Mouse (Mus musculus) hindbrain, embryonic 13.5 days (tissue): Measurements from ENCODE around the gene Col6a5. TPM values are rescaled to one million over a fixed set of nuclear protein-coding genes. Genes with fewer than 3 reads are reported as not detected.

Source experiments
- ATAC-seq: fragments of 200-750 bp; cut with Nextera tagmentation; 2 replicates; pipeline ENCODE4 v1.8.0; 2017; ENCODE audit warnings: moderate TSS enrichment; ENCODE audit not compliant: low FRiP score
- H3K27ac ChIP-seq: fragments of 300-500 bp; sonication (generic); 2 replicates; pipeline ENCODE4 v1.5.1; 2015; ENCODE audit warnings: inconsistent platforms, mild to moderate bottlenecking, moderate library complexity
- H3K27me3 ChIP-seq: fragments of 300-500 bp; sonication (generic); 2 replicates; pipeline ENCODE4 v1.6.1; 2015; ENCODE audit warnings: mild to moderate bottlenecking, inconsistent platforms
- H3K36me3 ChIP-seq: fragments of 300-500 bp; sonication (generic); 2 replicates; pipeline ENCODE4 v1.6.1; 2015; ENCODE audit warnings: mild to moderate bottlenecking, inconsistent platforms
- H3K4me1 ChIP-seq: fragments of 300-500 bp; sonication (generic); replicated peaks from 2 replicates; pipeline ENCODE4 v1.6.1; 2015; ENCODE audit warnings: inconsistent platforms
- H3K4me2 ChIP-seq: fragments of 300-500 bp; sonication (generic); 2 replicates; pipeline ENCODE4 v1.6.1; 2015; ENCODE audit warnings: inconsistent platforms, mild to moderate bottlenecking, moderate library complexity
- H3K4me3 ChIP-seq: fragments of 300-500 bp; sonication (generic); 2 replicates; pipeline ENCODE4 v1.5.1; 2015; ENCODE audit warnings: mild to moderate bottlenecking, inconsistent platforms
- H3K9ac ChIP-seq: fragments of 300-500 bp; sonication (generic); 2 replicates; pipeline ENCODE4 v1.6.1; 2015; ENCODE audit warnings: mild to moderate bottlenecking, inconsistent platforms
- H3K9me3 ChIP-seq: fragments of 300-500 bp; sonication (generic); 2 replicates; pipeline ENCODE4 v1.6.1; 2016; ENCODE audit warnings: inconsistent platforms
- WGBS: fragments of 180-500 bp; shearing (Covaris S2); methylation state at CpG from one replicate; pipeline ENCODE4 v1.1.7; 2015; 5-methylcytosine and 5-hydroxymethylcytosine counted together
- polyA plus RNA-seq: library from polyadenylated mRNA; unstranded; fragments of >200 nt; fragmentation: Nextera tagmentation; extraction: Ambion mirVana; gene quantifications from 2 replicates; pipeline ENCODE4 v1.2.1, GENCODE M21; 2015

Gene Col6a5
- polyA plus RNA-seq, 1 experiment from 2014 or later, result not detected

- Histone ChIP-seq H3K36me3 (no peaks in the 10 kb centered on the region), H3K4me1 (no peaks in the 10 kb centered on the region; the same call in 1 of the 2 replicates), H3K9me3 (no peaks in the 10 kb centered on the region), H3K27me3 (no peaks in the 10 kb centered on the region), H3K4me3 (no peak overlapping the region), H3K4me2 (no peak overlapping the region), H3K27ac (no peak overlapping the region), H3K9ac (no peak overlapping the region)
- no peak for ATAC-seq
- 41% methylated on average over 2 of the region's 2 CpGs for WGBS
Observed at GRCm38 (mm10) chr9:105887521-105887920, 72.9 kb downstream of the Col6a5 start.

DNA sequence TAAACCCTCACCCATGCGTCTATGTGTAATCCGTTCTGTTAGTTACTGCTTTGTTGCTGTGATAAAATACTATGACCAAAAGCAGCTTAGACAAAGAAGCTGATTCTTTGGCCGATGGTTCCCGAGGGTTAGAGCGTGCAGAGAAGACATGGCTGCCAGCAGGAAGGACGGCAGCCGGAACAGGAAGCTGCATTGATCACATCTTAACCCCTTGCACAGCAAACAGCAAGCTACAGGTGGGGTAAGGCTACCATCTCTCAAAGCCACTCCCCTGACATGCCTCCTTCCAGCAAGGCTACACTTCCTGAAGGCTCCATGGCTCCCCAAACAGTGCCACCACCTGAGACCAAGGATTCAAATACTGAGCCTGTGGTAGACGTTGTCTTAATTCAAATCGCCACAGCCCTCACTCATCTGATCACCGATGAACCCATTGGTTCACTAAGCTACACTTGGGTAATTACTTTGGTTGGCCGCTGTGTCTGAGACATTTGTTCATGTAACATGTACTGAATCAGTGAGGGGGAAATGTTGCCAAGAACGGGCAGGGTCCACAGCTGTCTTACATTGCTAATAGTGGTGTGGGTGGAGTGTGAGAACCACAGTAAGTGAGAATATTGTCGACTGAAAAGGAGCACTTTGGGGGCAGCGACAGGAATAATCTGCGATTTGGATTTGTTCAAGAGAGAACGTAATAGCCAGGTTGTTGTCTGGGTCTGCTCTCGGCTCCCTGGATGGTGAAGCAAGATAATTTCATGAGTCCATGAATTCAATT, 75.6 kb downstream of the Col6a5 start:
- Histone ChIP-seq H3K4me1 (no peaks in the 10 kb centered on the region), H3K27me3 (no peaks in the 10 kb centered on the region), H3K9ac (no peak overlapping the region), H3K4me2 (no peak overlapping the region), H3K27ac (no peak overlapping the region), H3K36me3 (no peaks in the 10 kb centered on the region), H3K4me3 (no peak overlapping the region), H3K9me3 (no peaks in the 10 kb centered on the region)
- 83% methylated on average over 17 of the region's 17 CpGs for WGBS
- no peak for ATAC-seq

DNA sequence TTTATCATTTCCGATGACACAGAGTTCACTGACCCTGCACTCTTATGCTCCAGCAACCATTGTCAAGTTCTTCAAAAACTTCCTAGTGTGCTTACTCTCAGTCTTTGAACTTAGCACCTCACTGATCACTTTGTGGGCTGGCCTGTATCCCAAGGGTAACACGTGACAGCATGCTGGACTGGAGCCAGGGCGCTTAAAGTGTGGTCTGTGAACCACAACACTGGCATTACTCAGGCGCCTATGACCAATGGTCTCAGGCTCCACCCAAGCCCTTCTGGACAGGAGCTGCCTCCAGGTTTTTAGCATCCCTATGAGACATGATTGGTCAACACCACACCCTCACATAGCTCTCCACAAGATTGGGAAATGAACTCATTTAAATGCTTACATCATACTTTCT, 79.7 kb downstream of the Col6a5 start:
- H3K4me3 ChIP-seq, result no peak overlapping the region
- no peaks in the 10 kb centered on the region for H3K36me3 ChIP-seq
- WGBS, result 90% methylated on average over 4 of the region's 4 CpGs
- no peaks in the 10 kb centered on the region for H3K4me1 ChIP-seq
- no peak overlapping the region for H3K27ac ChIP-seq
- H3K27me3 ChIP-seq, result no peaks in the 10 kb centered on the region
- ATAC-seq, result no peak
- H3K9me3 ChIP-seq, result no peaks in the 10 kb centered on the region
- H3K9ac ChIP-seq, result no peak overlapping the region
- H3K4me2 ChIP-seq, result no peak overlapping the region

- no peak for ATAC-seq
- 74% methylated on average over 11 of the region's 11 CpGs for WGBS
- no peak overlapping the region for H3K9ac ChIP-seq
- H3K27ac ChIP-seq, result no peak overlapping the region
- no peaks in the 10 kb centered on the region for H3K36me3 ChIP-seq
- H3K4me3 ChIP-seq, result no peak overlapping the region
- no peak overlapping the region for H3K4me2 ChIP-seq
- no peaks in the 10 kb centered on the region for H3K9me3 ChIP-seq
- no peaks in the 10 kb centered on the region for H3K4me1 ChIP-seq
- H3K27me3 ChIP-seq, result no peaks in the 10 kb centered on the region
Observed at GRCm38 (mm10) chr9:105878365-105879108, 81.9 kb downstream of the Col6a5 start.

GRCm38 (mm10) chr9:105876124-105876523, 84.3 kb downstream of the Col6a5 start:
- ATAC-seq, result no peak
- H3K9ac ChIP-seq, result no peak overlapping the region
- H3K4me3 ChIP-seq, result no peak overlapping the region
- no peaks in the 10 kb centered on the region for H3K36me3 ChIP-seq
- 82% methylated on average over 4 of the region's 4 CpGs for WGBS
- no peaks in the 10 kb centered on the region for H3K4me1 ChIP-seq
- no peak overlapping the region for H3K4me2 ChIP-seq
- H3K27me3 ChIP-seq, result no peaks in the 10 kb centered on the region
- no peaks in the 10 kb centered on the region for H3K9me3 ChIP-seq
- H3K27ac ChIP-seq, result no peak overlapping the region

DNA sequence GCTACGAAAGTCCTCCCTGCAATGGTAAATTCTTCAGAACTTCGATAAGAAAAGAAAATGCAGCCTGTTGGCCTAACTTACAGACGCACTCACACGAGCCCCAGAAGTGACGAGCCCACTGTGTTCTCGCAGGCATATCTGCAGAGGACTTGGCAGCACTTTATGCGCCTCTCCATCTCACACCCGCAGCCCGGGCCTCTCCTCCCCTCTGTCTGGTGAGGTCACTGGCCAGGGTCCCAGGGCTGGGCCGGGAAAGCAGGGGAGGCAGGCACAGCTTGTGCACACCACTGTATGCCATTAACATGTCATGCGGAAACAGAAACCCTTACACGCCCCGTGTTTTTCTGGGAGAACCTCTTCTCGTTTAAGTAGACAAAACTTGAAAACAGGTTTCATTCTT, 88.8 kb downstream of the Col6a5 start:
- Histone ChIP-seq H3K4me3 (no peak overlapping the region), H3K27me3 (no peaks in the 10 kb centered on the region), H3K4me2 (no peak overlapping the region), H3K9ac (no peak overlapping the region), H3K36me3 (no peaks in the 10 kb centered on the region), H3K9me3 (no peaks in the 10 kb centered on the region), H3K4me1 (no peaks in the 10 kb centered on the region), H3K27ac (no peak overlapping the region)
- 76% methylated on average over 14 of the region's 14 CpGs for WGBS
- ATAC-seq, result no peak

- Histone ChIP-seq H3K27me3 (peaks cover 3% of the 10 kb centered on the region; the same call in 1 of the 2 replicates), H3K4me2 (no peak overlapping the region), H3K36me3 (no peaks in the 10 kb centered on the region), H3K9ac (no peak overlapping the region), H3K9me3 (no peaks in the 10 kb centered on the region), H3K27ac (no peak overlapping the region), H3K4me1 (no peaks in the 10 kb centered on the region), H3K4me3 (no peak overlapping the region)
- WGBS, result 13% methylated on average over 6 of the region's 6 CpGs
- no peak for ATAC-seq
Observed at GRCm38 (mm10) chr9:105857773-105858172, 102.7 kb downstream of the Col6a5 start.

- Histone ChIP-seq H3K4me2 (no peak overlapping the region), H3K36me3 (no peaks in the 10 kb centered on the region), H3K9me3 (no peaks in the 10 kb centered on the region), H3K9ac (no peak overlapping the region), H3K4me1 (peaks cover 6% of the 10 kb centered on the region; the same call in 1 of the 2 replicates), H3K4me3 (no peak overlapping the region), H3K27me3 (no peaks in the 10 kb centered on the region), H3K27ac (no peak overlapping the region)
- 83% methylated on average over 1 of the region's 1 CpGs for WGBS
- ATAC-seq, result no peak
Observed at GRCm38 (mm10) chr9:105852778-105853065, 107.7 kb downstream of the Col6a5 start.

DNA sequence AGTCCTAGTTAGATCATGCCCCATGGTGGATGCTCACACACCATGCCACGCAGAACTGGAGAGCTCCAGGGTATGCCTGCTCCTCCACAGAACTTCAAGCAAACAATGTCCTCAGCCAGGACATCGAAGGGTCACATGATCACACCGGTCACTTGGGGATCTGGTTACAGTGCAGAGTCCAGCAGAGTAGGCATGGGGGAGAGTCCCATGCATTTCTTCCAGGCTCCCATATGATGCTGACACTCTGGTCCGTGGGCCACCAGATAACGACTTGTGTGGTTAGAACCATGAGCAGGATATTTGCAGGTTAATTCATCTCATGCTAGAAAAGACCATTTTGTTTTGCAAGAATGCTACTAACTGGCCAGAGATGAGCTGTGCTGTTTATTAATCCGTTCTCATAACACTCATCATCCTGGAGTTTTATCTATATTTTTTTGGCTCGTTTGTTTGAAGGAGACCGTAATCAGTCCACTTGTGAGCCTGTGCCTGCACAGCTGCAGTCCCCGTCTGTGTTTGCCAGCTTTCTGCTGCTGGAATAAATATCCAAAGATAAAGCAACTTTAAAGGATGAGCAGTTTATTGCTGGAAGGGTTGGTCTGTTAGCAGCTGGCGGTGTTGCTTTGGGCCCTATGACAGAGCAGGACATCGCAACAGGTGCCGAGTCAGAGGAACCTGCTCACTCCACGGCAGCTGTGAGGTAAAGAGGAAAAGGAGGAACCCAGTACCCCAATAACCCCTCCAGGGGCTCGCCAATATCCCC, 108.2 kb downstream of the Col6a5 start:
- no peaks in the 10 kb centered on the region for H3K36me3 ChIP-seq
- H3K9me3 ChIP-seq, result no peaks in the 10 kb centered on the region
- H3K27ac ChIP-seq, result no peak overlapping the region
- H3K4me2 ChIP-seq, result no peak overlapping the region
- no peaks in the 10 kb centered on the region for H3K27me3 ChIP-seq
- no peak for ATAC-seq
- H3K9ac ChIP-seq, result no peak overlapping the region
- H3K4me1 ChIP-seq, result peaks cover 6% of the 10 kb centered on the region; the same call in 1 of the 2 replicates
- H3K4me3 ChIP-seq, result no peak overlapping the region
- WGBS, result 90% methylated on average over 14 of the region's 14 CpGs

DNA sequence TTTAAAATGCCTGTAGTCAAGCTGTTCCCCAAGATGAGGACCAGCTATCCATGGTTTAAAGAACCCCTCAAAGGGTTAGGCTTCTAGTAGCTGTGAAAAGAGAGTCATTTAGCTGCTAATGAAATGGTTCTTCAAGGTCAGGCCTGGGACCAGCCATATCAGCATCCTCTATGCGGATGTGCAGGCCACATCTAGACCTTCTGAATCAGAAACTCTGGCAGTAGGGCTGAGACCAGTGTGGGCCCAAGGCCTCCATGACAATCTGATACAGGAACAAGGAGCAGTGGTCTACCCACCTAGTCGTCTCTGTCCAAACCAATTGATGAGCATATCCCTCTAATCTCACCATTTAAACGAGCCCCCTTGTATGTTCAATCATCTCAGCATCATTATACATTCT, 109.4 kb downstream of the Col6a5 start:
- Histone ChIP-seq H3K4me2 (no peak overlapping the region), H3K27me3 (no peaks in the 10 kb centered on the region), H3K9me3 (no peaks in the 10 kb centered on the region), H3K4me3 (no peak overlapping the region), H3K9ac (no peak overlapping the region), H3K4me1 (peaks cover 6% of the 10 kb centered on the region; the same call in 1 of the 2 replicates), H3K27ac (no peak overlapping the region), H3K36me3 (no peaks in the 10 kb centered on the region)
- no peak for ATAC-seq
- 90% methylated on average over 3 of the region's 3 CpGs for WGBS

DNA sequence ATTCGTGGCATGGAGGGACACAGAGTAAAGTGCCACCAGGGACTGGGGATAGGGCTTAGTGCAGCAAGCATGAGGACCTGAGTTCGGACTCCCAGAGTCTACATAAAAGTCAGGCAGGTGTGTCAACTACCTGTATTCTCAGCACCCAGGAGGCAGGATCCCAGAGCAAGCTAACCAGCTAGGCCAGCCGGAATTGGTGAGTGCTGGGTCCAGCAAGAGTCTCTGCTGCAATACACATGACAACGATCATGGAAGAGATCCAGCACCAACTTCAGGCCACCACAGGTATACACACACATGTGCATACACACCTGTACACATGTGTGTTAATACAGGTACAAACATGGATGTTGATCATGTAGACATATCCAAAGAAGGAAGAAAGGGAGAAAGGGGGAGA, 112.0 kb downstream of the Col6a5 start:
- ATAC-seq, result no peak
- Histone ChIP-seq H3K27me3 (no peaks in the 10 kb centered on the region), H3K4me2 (no peak overlapping the region), H3K36me3 (no peaks in the 10 kb centered on the region), H3K27ac (no peak overlapping the region), H3K9me3 (no peaks in the 10 kb centered on the region), H3K4me3 (no peak overlapping the region), H3K9ac (no peak overlapping the region), H3K4me1 (peaks cover 6% of the 10 kb centered on the region; the same call in 1 of the 2 replicates)
- WGBS, result 82% methylated on average over 4 of the region's 4 CpGs

GRCm38 (mm10) chr9:105847261-105847660, 113.2 kb downstream of the Col6a5 start:
- no peak overlapping the region for H3K4me3 ChIP-seq
- H3K27ac ChIP-seq, result no peak overlapping the region
- 97% methylated on average over 5 of the region's 5 CpGs for WGBS
- peaks cover 6% of the 10 kb centered on the region; the same call in 1 of the 2 replicates for H3K4me1 ChIP-seq
- no peaks in the 10 kb centered on the region for H3K36me3 ChIP-seq
- no peak for ATAC-seq
- H3K27me3 ChIP-seq, result no peaks in the 10 kb centered on the region
- no peaks in the 10 kb centered on the region for H3K9me3 ChIP-seq
- H3K9ac ChIP-seq, result no peak overlapping the region
- H3K4me2 ChIP-seq, result no peak overlapping the region
